Mouse (Mus musculus) left cerebral cortex, postnatal 14 days (tissue): ENCODE results near the gene Pgpep1l. TPM values are rescaled to one million over a fixed set of nuclear protein-coding genes. Genes with fewer than 3 reads are reported as not detected.
A peak's percentile ranks its signal among the peaks of the same experiment; 100 is the strongest.
"Not testable (repeated sequence)": the region's sequence is repeated elsewhere in the genome, so short reads cannot be mapped to it uniquely, and the experiment has no call there.

Experiments used
- DNase-seq, 2 experiments: peaks; one replicate each; pipeline ENCODE4 v3.0.0; 2021 to 2022; ENCODE audit warnings: low spot score in 2 of 2, mixed read lengths in 1 of 2
- intact Hi-C: fragments of 180-260 bp; cut with DNase I; formaldehyde crosslinking; loops from one replicate; pipeline ENCODE4 v1.15.1; 2025
- long read RNA-seq, 2 experiments: library from polyadenylated mRNA; stranded (forward); transcript quantifications; one replicate each; pipeline ENCODE4 v2.0.0; 2021
- total RNA-seq, 2 experiments: library from RNA; stranded (reverse); gene quantifications; 2 replicates each; pipeline ENCODE4 v1.2.3; 2021

The Pgpep1l gene
- total RNA-seq = under 1 TPM in 1 of 2 experiments, not detected in 1; 0.44 TPM
- long read RNA-seq, experiment 1, partial matches to known transcripts = 0 of 1 reads
- long read RNA-seq, experiment 1, other reads (novel, unspliced or antisense) = 1 of 1 reads
- long read RNA-seq, experiment 2 = 0 reads

DNA sequence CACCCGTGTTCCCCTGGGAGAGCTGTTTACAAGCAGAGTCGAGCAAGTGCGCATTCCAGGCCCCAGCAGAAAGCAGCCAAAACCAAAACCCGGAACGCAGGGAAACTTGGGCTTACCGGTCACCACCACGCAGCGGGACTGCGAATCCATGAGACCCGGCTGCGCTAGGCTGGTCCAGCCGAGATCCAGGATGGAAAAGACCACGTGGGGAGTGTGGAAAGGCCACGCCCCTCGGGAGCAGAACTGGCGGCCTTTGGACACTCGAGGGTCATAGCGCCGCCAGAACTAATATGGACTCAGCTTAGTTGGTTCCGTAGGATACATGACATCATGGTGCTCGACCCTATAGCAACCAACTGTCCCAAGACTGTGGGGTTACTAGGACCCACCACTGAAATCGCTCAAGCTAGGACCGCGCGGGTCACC lies at the start of gene Pgpep1l:
Gene Pgpep1l (minus strand): TSS at position 206 of the 426 bp plus-strand sequence.
- peak in 1 of 2 experiments; percentile 40 for DNase-seq
- intact Hi-C loops = no loop called here

DNA sequence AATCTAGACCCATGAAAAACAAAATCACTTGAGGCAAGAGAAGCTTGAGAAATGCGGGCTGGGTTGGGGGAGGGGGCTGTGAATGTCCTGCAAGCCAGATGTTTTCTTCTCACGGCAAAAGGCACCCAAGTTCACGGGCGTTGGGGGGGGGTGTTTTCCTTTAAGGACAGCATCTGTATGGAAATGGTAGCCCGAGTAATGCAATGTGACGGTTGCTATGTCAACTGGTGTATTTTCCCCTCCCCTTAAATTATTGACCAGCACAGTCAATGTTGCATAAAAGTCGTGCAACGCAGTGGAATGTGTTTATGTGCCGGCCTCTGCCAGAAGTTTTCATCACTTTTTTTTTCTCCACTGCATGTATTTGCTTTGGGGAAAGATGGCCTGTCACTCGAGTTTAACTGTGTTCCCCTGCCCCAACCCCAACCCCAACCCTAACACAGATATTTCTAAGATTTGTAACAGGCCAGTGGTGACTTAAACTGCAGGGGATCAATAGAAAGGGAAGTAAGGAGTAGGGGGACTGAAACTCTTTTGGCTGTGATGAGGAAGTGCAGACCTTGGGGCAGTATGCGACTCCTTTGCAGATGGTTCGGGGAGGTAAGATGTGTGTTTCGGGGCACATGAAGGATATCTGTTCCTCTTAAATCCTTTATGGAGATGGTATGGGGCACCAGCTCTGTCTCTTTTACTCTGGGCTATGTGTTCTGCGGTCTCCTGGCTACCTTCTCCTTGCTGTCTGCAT lies 49.2 kb upstream of the Pgpep1l start:
- DNase-seq = no peak
- intact Hi-C loops = no loop called here

DNA sequence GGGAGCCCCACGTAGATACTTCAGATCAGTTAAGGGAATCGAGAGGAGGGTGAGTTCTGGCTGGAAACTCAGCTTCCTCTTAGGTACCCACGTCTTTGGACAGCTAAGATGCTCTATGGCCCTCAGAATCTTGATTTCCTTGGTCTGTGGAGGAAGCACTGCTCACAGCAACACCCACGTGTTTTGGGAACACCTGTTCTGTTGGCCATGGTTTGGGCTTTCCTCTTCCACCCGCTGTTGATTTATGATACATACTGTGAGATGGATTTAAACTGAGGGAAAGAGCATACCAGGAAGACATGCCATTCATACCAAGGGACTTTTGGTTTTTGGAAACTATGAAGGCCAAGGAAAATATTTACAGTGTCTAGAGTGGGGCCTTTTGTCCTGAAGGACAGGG lies 48.4 kb upstream of the Pgpep1l start:
- intact Hi-C loops = no loop called here
- DNase-seq = no peak

DNA sequence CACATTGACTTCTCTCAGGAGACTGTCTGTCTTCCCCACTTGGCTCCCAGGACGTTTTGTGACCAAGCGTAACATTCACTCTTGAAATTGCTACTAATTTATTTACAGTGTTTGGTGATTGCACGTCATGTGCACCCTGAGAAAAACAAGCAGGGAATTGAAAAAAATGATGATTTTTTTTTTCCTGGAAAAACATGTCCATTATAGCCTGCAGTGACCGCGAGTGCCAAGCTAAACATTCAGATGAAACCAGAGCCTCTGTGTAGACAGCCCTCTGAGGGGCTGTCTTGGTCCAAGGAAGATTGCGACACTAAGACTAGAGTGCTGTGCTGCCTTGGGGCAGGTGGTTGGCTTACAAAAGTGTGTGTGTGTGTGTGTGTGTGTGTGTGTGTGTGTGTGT lies 47.4 kb upstream of the Pgpep1l start:
- intact Hi-C loops = no loop called here
- DNase-seq = no peak

DNA sequence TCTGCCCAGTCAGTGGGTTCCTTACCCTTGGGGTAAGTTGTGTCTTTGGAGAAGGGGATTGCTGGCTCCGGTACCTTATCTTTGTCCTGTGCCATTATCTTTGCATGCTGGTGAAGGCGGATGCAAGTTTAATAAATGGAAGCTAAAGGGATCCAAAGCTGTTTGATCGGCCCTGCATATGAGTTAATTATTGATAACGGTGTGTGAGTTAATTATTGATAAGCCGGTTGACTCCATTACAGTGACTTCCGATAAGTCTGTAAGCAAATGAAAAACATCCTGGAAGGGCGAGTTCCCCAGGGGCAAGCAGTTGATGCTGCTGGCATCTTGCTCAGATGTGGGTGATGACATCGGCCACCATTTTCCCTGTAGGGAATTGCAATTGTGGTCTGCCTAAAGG lies 42.7 kb upstream of the Pgpep1l start:
- DNase-seq = no peak
- intact Hi-C loops = loop anchor here (10.0 kb wide), 1 partner anchor 142 kb away; no protein-coding TSS in a partner anchor

DNA sequence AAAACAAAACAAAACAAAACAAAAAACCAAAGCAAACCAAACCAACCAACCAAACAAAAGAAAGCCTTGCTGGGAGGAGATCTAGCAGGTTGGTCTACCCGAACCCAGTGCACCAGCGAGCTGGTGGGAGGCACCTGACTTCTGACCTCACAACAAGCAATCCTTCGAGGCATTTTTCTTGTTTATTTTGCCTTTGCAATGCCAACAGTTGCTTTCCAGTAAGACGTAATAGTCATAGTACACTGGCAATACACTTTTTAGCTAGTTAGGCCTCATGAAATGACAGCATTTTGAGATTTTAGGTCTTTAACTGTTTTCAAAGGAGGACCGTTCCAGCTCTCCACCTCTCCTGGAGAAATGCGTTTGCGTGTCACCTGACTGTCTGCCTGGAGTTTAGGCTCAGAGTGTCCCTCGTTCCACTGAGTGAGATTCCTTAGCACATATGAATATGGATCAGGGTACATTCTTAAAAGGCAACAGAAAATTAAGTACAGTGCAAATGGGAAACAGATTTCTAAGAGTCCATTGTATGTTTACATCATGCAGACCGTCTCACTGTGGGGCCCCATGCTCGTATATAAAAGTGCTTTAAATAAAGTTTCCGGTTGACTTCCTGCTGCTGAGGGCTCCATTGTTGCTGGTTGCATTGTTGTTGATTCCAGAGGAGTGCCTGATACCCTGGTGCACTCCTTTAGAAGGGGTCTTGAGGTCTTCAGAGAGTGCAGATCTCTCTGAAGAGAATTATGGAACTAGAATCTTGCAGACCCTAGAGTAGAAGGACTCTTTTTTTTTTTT lies 41.9 kb upstream of the Pgpep1l start:
- no peak for DNase-seq
- intact Hi-C loops = loop anchor here (10.0 kb wide), 1 partner anchor 141 kb away; no protein-coding TSS in a partner anchor

DNA sequence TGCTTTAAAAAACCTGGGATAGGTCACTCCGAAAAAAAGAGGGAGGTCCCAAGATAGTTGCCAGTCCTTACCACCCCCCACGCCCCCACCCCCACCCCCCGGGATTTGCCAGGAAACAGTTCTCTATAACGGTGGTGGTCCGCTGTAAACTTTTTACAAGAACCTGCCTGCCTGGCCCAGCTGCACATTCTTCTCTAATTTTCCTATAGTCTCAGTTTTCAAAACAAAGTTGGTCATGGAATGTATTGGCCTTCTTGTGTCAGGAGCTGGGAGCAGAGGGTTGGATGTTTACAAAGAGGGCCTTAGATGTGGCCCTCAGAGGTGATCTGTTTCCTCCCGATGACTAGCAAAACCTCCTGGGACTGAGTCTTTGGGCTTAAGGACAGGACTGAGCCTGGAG lies 39.7 kb upstream of the Pgpep1l start:
- no peak for DNase-seq
- intact Hi-C loops = loop anchor here (5.0 to 10.0 kb wide), 4 partner anchors 139 to 511 kb away; partner anchors contain the start of gene Igf1r

DNA sequence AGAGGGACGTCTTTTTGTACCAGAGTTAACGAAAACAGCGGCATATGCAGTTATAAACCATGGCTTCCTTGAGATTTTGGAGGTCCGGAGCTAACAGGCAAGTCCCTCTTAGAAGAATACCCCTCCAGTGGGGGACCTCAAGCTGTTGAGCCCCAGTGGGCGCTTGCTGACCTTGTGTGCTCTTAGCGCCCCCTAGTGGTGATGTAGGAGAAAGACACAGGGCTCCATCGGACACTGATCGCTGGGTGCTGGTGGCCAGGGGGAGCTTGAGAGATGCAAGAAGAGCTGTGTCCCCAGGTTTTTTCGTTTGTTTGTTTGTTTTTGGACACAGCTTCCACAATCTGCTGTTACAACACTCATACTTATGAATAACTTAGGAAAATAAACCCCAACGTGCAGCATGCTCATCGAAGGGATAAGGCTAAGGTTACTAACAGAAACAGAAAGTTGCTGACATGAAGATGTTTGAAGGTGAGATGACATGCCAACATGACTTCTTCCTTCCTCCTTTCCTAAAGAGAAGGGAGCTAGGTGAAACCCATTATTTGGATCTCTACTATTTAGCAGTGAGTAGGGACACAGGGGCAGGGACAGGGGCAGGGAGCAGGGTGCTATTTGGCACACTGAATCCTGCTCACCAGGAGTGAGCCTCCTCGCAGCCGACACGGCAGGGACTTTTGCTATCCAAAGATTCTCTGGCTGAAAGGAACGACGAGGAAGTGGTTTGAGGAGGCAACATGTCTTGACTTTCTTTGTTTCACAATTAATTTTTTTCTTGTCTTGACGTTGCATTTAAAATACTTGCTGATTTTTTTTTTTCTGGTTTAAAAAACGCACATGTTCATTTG lies 38.8 kb upstream of the Pgpep1l start:
- DNase-seq = peak; percentile 52 to 75
- intact Hi-C loops = loop anchor here (5.0 to 10.0 kb wide), 4 partner anchors 138 to 511 kb away; partner anchors contain the start of gene Igf1r

DNA sequence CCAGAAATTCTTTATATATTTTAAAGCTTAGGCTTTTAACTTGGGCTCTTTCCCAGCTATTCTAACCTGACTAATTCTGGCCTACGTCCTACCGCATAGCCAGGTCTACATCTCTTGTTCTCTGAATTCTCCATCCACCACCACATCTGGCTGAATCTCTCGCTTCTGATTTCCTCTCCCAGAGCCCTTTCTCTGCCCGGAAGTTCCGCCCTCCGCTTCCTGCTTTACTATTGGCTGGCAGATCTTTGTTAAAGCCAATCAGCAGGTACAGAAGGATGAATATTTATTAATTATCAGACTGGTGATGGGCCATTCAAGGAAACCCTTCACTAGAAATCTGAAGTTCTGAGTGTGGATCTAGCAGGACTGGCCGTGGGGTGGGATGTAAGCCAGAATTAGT lies 37.1 kb upstream of the Pgpep1l start:
- intact Hi-C loops = loop anchor here (5.0 to 10.0 kb wide), 4 partner anchors 136 to 509 kb away; partner anchors contain the start of gene Igf1r

DNA sequence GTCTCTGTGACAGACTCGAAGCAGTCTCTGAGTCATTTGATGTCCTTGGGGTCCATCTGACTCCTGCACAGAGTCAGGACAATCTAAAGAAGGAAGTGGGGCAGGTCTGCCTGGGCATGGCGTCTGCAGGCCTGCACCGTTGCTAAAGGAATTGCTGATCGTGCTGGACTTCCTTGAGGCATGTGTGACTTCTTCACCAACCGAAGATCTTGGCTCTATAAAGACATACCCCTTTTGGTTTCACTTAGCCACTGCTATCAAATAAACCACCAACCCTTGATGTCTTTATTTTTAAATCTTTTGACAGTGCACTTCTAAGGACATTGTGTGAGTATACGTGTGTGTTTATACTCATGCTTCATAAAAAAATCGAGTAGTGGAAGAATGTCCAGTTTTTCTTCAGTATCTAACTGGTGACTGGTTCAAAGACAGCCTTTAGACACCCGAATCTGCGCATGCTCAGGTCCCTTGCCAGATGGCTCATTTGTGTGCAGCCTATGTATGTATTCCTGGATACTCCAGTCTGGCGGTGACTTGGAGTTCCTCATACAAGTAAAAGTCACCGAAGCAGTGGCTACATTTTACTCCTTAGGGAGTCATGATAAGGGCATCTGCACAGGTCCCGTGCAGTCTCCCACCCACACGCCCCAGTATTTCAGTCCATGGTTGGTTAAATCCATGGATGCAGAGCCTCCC lies 34.5 kb upstream of the Pgpep1l start:
- intact Hi-C loops = no loop called here
- DNase-seq = peak; percentile 35 to 55

More for the DNA sequence above, 37.1 kb upstream of the Pgpep1l start:
- no peak for DNase-seq

DNA sequence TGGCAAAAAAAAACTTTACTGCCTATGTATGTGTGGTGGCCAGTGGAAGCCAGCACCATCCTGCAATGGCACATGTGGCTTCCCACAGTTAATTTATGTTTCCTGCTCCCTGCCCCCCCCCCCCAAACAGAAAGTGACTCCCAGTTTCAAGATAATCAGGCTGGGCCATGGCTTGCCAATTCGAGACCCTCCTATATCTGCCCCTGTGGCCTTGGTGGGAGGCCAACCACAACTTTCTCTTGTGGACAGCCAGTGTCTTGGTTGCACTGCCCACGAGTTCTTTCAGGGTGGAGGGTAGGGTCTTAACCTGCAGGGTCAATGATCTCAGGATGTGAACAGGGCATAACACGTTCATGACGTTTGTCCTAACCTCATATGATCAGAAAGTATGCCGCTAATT lies 32.5 kb upstream of the Pgpep1l start:
- intact Hi-C loops = no loop called here
- DNase-seq = no peak

DNA sequence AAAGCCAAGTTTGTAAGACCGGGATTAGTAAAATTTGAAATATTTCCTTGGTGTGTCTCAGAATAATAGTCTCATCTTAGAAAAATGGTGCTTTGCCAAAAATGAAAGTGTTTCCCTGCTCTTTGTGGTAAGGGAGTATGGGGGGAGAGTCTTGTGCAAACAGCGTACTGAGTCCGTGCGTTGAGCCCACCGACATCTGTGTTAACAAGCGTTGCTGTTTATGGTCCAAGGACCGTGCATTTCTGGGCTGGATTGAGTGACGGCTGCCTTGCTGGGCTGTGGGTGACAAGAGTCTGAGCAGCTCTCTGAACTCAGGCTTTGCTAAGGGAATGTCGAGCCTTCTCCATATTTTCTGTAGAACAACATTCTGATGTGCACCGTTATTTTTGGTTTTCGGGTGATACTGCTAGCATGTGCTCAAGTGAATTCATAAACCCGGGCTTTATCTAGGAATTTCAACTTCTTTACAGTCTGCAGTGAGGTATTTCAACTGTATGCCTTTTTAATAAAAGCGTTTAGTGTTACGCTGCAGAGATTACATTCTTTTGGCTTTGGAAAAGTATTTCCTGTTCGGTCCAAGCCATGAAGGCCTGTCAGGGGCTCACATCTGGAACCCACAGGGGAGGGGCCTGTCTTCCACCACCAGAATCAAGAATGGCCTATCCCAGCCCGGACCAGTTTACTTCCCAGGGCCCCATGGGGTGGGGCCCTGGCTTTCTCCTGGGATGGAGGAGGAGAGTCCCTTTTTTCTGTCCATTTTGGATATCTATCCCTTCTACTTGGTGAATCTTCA lies 30.2 kb upstream of the Pgpep1l start:
- no peak for DNase-seq
- intact Hi-C loops = no loop called here

DNA sequence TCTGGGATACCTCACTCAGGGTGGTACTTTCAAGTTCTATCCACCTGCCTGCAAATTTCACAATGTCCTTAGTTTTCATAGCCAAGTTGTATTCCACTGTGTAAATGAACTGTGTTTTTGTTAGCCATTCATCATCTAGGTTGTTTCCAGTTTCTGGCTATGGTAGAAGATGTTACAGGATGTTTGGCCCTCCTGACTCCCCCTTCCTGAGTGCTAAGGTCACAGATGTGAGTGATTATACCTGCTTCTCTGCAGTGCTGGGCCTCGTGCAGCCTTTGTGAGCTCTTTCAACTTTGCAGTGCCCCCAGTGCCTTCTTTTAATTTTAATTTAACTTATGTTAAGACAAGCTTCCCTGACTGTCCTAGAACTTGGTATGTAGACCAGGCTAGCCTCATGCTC lies 27.6 kb upstream of the Pgpep1l start:
- intact Hi-C loops = no loop called here
- no peak for DNase-seq

DNA sequence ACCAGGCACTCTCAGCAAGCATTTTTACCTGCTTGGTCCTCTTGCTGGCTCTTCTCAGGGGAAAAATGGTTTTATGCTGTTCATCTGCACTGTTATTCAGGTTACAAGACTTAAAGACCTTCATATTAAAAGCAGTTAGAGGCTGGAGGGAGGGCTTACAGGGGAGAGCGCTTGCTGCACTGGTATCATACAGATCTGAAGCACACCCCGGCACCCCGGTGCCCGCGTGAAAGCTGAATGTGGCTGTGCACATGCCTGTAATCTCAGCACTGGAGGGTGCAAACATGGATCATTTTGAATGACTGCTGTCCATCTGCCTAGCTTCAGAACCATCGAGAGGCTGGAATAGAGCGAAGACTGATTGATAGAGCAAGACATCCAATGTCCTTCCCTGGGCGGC lies 25.0 kb upstream of the Pgpep1l start:
- DNase-seq = no peak
- intact Hi-C loops = no loop called here

DNA sequence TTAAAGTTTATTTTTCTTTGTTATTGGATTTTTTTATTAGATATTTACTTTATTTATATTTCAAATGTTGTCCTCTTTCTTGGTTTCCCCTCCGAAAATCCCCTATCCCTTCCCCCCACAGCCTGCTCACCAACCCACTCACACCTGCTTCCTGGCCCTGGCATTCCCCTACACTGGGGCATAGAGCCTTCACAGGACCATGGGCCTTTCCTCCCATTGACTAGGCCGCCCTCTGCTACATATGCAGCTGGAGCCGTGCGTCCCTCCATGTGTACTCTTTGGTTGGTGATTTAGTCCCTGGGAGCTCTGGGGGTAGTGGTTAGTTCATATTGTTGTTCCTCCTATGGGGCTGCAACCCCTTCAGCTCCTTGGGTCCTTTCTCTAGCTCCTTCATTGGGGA lies 24.0 kb upstream of the Pgpep1l start:
- intact Hi-C loops, DNase-seq: not testable (repeated sequence)

DNA sequence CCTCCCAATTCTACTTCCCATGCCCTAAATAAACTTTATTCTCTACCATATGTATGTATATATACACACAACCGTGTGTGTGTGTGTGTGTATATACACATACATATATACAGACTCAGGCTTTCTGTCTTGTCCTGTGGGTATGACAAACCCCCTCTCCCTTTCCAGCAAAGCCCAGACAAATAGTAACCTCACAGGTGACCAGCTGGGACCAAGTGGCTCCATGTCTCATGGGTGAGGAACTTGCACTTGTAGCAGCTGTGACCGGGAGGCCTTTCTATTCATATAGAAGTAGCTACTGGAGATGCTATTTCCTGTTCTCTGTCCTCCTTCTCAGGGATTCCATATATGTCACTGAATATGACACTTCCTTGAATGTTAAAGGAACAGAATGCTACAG lies 23.5 kb upstream of the Pgpep1l start:
- no peak for DNase-seq
- intact Hi-C loops = no loop called here

DNA sequence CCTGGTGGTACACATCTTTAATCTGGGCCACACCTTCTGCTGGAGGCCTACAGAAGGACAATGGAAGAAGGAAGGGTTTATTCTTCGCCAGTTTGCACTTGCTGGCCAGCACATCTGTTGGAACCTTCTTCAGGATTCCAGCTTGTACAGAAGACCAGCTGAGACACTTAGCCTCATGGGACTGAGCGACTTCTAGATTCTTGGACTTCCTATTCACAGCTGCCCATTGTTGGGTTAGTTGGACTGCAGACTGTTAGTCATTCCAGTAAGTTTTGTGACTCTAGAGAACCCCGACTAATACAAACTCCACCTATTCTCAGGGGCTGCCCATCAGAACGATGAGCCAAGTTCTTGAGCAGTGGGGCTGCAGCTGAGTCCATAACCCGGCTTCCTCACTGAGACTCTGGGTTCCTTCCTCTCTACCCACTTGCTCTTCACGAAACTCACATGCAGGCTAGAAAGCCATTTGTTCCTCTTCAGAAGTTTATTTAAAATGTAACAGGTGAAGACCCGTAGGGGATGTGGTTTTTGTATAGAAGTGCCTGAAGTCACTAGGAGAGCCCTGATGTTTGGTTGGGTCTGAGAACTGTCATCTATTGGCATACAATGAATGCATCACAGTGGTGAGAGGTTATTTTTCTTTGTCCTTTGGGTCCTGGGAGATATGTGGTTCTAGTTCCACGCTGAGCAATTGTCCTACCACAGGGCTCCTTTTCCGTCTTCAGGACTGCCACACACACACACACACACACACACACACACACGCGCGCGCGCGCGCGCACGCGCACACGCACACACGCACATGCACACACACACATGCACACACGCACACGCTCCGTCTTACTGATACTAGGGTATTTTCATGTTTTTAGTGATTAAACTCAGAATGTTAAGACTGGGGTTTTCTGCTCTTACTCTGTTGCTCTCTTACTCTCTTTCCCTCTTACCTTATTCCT lies 22.8 kb upstream of the Pgpep1l start:
- no peak for DNase-seq
- intact Hi-C loops = no loop called here
